Mouse (Mus musculus): ENCODE measurements around the gene Xpc. TPM values are rescaled to one million over a fixed set of nuclear protein-coding genes. Genes with fewer than 3 reads are reported as not detected.

The Xpc gene
- polyA plus RNA-seq, 1 experiment, result 7.4 TPM

- peaks cover 26% of the 10 kb centered on the region for H3K36me3 ChIP-seq (ENCODE audit: control insufficient read depth, insufficient read depth)
- no peak overlapping the region for H3ac ChIP-seq (ENCODE audit: control insufficient read depth, insufficient read length)
- H3K4me3 ChIP-seq, result no peak overlapping the region
- no peaks in the 10 kb centered on the region for H3K27me3 ChIP-seq (ENCODE audit: control insufficient read depth, insufficient read depth, insufficient read length)
- H3K79me2 ChIP-seq (ENCODE audit: control insufficient read depth, insufficient read depth), result peaks cover 16% of the 10 kb centered on the region
- no peak overlapping the region for H3K4me2 ChIP-seq (ENCODE audit: low read depth)
- no peak for TF ChIP-seq SRF (IDR thresholded peaks at IDR 0.05; ENCODE audit: control insufficient read depth, insufficient read length, low read depth)
- no peak for TF ChIP-seq E2F4 (IDR thresholded peaks at IDR 0.05; ENCODE audit: insufficient read depth)
- TF ChIP-seq MYOG (IDR thresholded peaks at IDR 0.05; ENCODE audit: control insufficient read depth in 1 of 3, insufficient read depth in 1 of 3, insufficient read length in 2 of 3, low read depth in 2 of 3), result no peak
These were observed 48.6 kb downstream of the Xpc start for GRCm38 (mm10) chr6:91467106-91467505.

- Histone ChIP-seq H3K27me3 (ENCODE audit: control insufficient read depth, insufficient read depth, insufficient read length) (no peaks in the 10 kb centered on the region), H3K4me2 (ENCODE audit: low read depth) (no peak overlapping the region), H3ac (ENCODE audit: control insufficient read depth, insufficient read length) (no peak overlapping the region), H3K4me3 (no peak overlapping the region), H3K79me2 (ENCODE audit: control insufficient read depth, insufficient read depth) (peaks cover 7% of the 10 kb centered on the region), H3K36me3 (ENCODE audit: control insufficient read depth, insufficient read depth) (peaks cover 26% of the 10 kb centered on the region)
- no peak for TF ChIP-seq CEBPB (IDR thresholded peaks at IDR 0.05; ENCODE audit: insufficient read depth, poor library complexity, severe bottlenecking)
- no peak for TF ChIP-seq MYOD1 (IDR thresholded peaks at IDR 0.05; ENCODE audit: control insufficient read depth in 1 of 3, insufficient read length in 2 of 3, low read depth in 2 of 3)
- no peak for TF ChIP-seq TCF12 (IDR thresholded peaks at IDR 0.05; ENCODE audit: insufficient read depth, poor library complexity, severe bottlenecking)
- no peak for TF ChIP-seq SRF (IDR thresholded peaks at IDR 0.05; ENCODE audit: control insufficient read depth, insufficient read length, low read depth)
- no peak for TF ChIP-seq USF1 (IDR thresholded peaks at IDR 0.05; ENCODE audit: low read depth)
- no peak for TF ChIP-seq REST (IDR thresholded peaks at IDR 0.05; ENCODE audit: insufficient read depth, insufficient read length)
- no peak for TF ChIP-seq POLR2AphosphoS2 (IDR thresholded peaks at IDR 0.05; ENCODE audit: insufficient read length, low read depth)
- TF ChIP-seq MAX (IDR thresholded peaks at IDR 0.05; ENCODE audit: low read depth), result no peak
- TF ChIP-seq E2F4 (IDR thresholded peaks at IDR 0.05; ENCODE audit: insufficient read depth), result no peak
- no peak for TF ChIP-seq TCF3 (IDR thresholded peaks at IDR 0.05; ENCODE audit: insufficient read length, low read depth)
- TF ChIP-seq POLR2A (IDR thresholded peaks at IDR 0.05; ENCODE audit: insufficient read length, low read depth), result no peak
- no peak for TF ChIP-seq MYOG (IDR thresholded peaks at IDR 0.05; ENCODE audit: control insufficient read depth in 1 of 3, insufficient read depth in 1 of 3, insufficient read length in 2 of 3, low read depth in 2 of 3)
These were observed 49.9 kb downstream of the Xpc start for GRCm38 (mm10) chr6:91465756-91466155.

GRCm38 (mm10) chr6:91459471-91459870 lies 56.2 kb downstream of the Xpc start:
- no peak overlapping the region for H3ac ChIP-seq (ENCODE audit: control insufficient read depth, insufficient read length)
- H3K36me3 ChIP-seq (ENCODE audit: control insufficient read depth, insufficient read depth), result peaks cover 13% of the 10 kb centered on the region
- H3K4me3 ChIP-seq, result no peak overlapping the region
- no peaks in the 10 kb centered on the region for H3K79me2 ChIP-seq (ENCODE audit: control insufficient read depth, insufficient read depth)
- no peak overlapping the region for H3K4me2 ChIP-seq (ENCODE audit: low read depth)
- H3K27me3 ChIP-seq (ENCODE audit: control insufficient read depth, insufficient read depth, insufficient read length), result no peaks in the 10 kb centered on the region
- TF ChIP-seq USF1 (IDR thresholded peaks at IDR 0.05; ENCODE audit: low read depth), result no peak
- TF ChIP-seq TCF12 (IDR thresholded peaks at IDR 0.05; ENCODE audit: insufficient read depth, poor library complexity, severe bottlenecking), result no peak
- TF ChIP-seq MYOD1 (IDR thresholded peaks at IDR 0.05; ENCODE audit: control insufficient read depth in 1 of 3, insufficient read length in 2 of 3, low read depth in 2 of 3), result no peak
- TF ChIP-seq E2F4 (IDR thresholded peaks at IDR 0.05; ENCODE audit: insufficient read depth), result no peak
- no peak for TF ChIP-seq POLR2A (IDR thresholded peaks at IDR 0.05; ENCODE audit: insufficient read length, low read depth)
- no peak for TF ChIP-seq POLR2AphosphoS2 (IDR thresholded peaks at IDR 0.05; ENCODE audit: insufficient read length, low read depth)
- no peak for TF ChIP-seq MAX (IDR thresholded peaks at IDR 0.05; ENCODE audit: low read depth)
- TF ChIP-seq REST (IDR thresholded peaks at IDR 0.05; ENCODE audit: insufficient read depth, insufficient read length), result no peak
- no peak for TF ChIP-seq CEBPB (IDR thresholded peaks at IDR 0.05; ENCODE audit: insufficient read depth, poor library complexity, severe bottlenecking)
- TF ChIP-seq TCF3 (IDR thresholded peaks at IDR 0.05; ENCODE audit: insufficient read length, low read depth), result no peak
- no peak for TF ChIP-seq MYOG (IDR thresholded peaks at IDR 0.05; ENCODE audit: control insufficient read depth in 1 of 3, insufficient read depth in 1 of 3, insufficient read length in 2 of 3, low read depth in 2 of 3)

GRCm38 (mm10) chr6:91454546-91454945 lies 61.1 kb downstream of the Xpc start:
- Histone ChIP-seq H3K79me2 (ENCODE audit: control insufficient read depth, insufficient read depth) (no peaks in the 10 kb centered on the region), H3K27me3 (ENCODE audit: control insufficient read depth, insufficient read depth, insufficient read length) (peaks cover 14% of the 10 kb centered on the region), H3ac (ENCODE audit: control insufficient read depth, insufficient read length) (no peak overlapping the region), H3K4me2 (ENCODE audit: low read depth) (no peak overlapping the region), H3K36me3 (ENCODE audit: control insufficient read depth, insufficient read depth) (no peaks in the 10 kb centered on the region), H3K4me3 (no peak overlapping the region)
- no peak for TF ChIP-seq POLR2A (IDR thresholded peaks at IDR 0.05; ENCODE audit: insufficient read length, low read depth)
- TF ChIP-seq REST (IDR thresholded peaks at IDR 0.05; ENCODE audit: insufficient read depth, insufficient read length), result no peak
- no peak for TF ChIP-seq SRF (IDR thresholded peaks at IDR 0.05; ENCODE audit: control insufficient read depth, insufficient read length, low read depth)
- TF ChIP-seq TCF3 (IDR thresholded peaks at IDR 0.05; ENCODE audit: insufficient read length, low read depth), result no peak

GRCm38 (mm10) chr6:91452056-91452455 lies 63.6 kb downstream of the Xpc start:
- TF ChIP-seq MYOD1 (IDR thresholded peaks at IDR 0.05; ENCODE audit: control insufficient read depth in 1 of 3, insufficient read length in 2 of 3, low read depth in 2 of 3) (no peak), MAX (IDR thresholded peaks at IDR 0.05; ENCODE audit: low read depth) (no peak), POLR2AphosphoS2 (IDR thresholded peaks at IDR 0.05; ENCODE audit: insufficient read length, low read depth) (no peak), CEBPB (IDR thresholded peaks at IDR 0.05; ENCODE audit: insufficient read depth, poor library complexity, severe bottlenecking) (no peak), TCF3 (IDR thresholded peaks at IDR 0.05; ENCODE audit: insufficient read length, low read depth) (no peak), MYOG (IDR thresholded peaks at IDR 0.05; ENCODE audit: control insufficient read depth in 1 of 3, insufficient read depth in 1 of 3, insufficient read length in 2 of 3, low read depth in 2 of 3) (no peak), REST (IDR thresholded peaks at IDR 0.05; ENCODE audit: insufficient read depth, insufficient read length) (no peak), POLR2A (IDR thresholded peaks at IDR 0.05; ENCODE audit: insufficient read length, low read depth) (no peak), USF1 (IDR thresholded peaks at IDR 0.05; ENCODE audit: low read depth) (no peak), SRF (IDR thresholded peaks at IDR 0.05; ENCODE audit: control insufficient read depth, insufficient read length, low read depth) (no peak), TCF12 (IDR thresholded peaks at IDR 0.05; ENCODE audit: insufficient read depth, poor library complexity, severe bottlenecking) (no peak), E2F4 (IDR thresholded peaks at IDR 0.05; ENCODE audit: insufficient read depth) (no peak)
- Histone ChIP-seq H3K4me2 (ENCODE audit: low read depth) (no peak overlapping the region), H3K27me3 (ENCODE audit: control insufficient read depth, insufficient read depth, insufficient read length) (peaks cover 20% of the 10 kb centered on the region), H3K79me2 (ENCODE audit: control insufficient read depth, insufficient read depth) (no peaks in the 10 kb centered on the region), H3K4me3 (no peak overlapping the region), H3ac (ENCODE audit: control insufficient read depth, insufficient read length) (no peak overlapping the region), H3K36me3 (ENCODE audit: control insufficient read depth, insufficient read depth) (no peaks in the 10 kb centered on the region)
